Mouse (Mus musculus) E14TG2a.4 (cell line): ENCODE measurements around the gene Chpf2.

Experiments
- H3K27me3 ChIP-seq: 2 replicates; pipeline ENCODE4 v1.6.1; 2014; ENCODE audit warnings: low read length, control low read depth; ENCODE audit not compliant: insufficient read depth
- H3K36me3 ChIP-seq: 2 replicates; pipeline ENCODE4 v1.6.1; 2014; ENCODE audit warnings: low read length, control low read depth; ENCODE audit not compliant: insufficient read depth
- H3K4me1 ChIP-seq: replicated peaks from 2 replicates; pipeline ENCODE4 v1.6.1; 2014; ENCODE audit warnings: low read depth, low read length, control low read depth
- H3K4me3 ChIP-seq: replicated peaks from 2 replicates; pipeline ENCODE4 v1.5.1; 2014; ENCODE audit warnings: mild to moderate bottlenecking, low read length
- H3K9me3 ChIP-seq: 2 replicates; pipeline ENCODE4 v1.6.1; 2014; ENCODE audit warnings: low read length, control low read depth
- CTCF ChIP-seq: conservative IDR thresholded peaks from 2 replicates; pipeline ENCODE4 v1.5.1; 2014; ENCODE audit warnings: low read length
- NANOG ChIP-seq: IDR thresholded peaks from 2 replicates; pipeline ENCODE4 v1.6.1; 2014; ENCODE audit warnings: borderline replicate concordance, low read length, mixed read lengths
- POU5F1 ChIP-seq: IDR thresholded peaks from 2 replicates; pipeline ENCODE4 v1.6.1; 2014; ENCODE audit warnings: low read length, borderline replicate concordance

Gene Chpf2

DNA sequence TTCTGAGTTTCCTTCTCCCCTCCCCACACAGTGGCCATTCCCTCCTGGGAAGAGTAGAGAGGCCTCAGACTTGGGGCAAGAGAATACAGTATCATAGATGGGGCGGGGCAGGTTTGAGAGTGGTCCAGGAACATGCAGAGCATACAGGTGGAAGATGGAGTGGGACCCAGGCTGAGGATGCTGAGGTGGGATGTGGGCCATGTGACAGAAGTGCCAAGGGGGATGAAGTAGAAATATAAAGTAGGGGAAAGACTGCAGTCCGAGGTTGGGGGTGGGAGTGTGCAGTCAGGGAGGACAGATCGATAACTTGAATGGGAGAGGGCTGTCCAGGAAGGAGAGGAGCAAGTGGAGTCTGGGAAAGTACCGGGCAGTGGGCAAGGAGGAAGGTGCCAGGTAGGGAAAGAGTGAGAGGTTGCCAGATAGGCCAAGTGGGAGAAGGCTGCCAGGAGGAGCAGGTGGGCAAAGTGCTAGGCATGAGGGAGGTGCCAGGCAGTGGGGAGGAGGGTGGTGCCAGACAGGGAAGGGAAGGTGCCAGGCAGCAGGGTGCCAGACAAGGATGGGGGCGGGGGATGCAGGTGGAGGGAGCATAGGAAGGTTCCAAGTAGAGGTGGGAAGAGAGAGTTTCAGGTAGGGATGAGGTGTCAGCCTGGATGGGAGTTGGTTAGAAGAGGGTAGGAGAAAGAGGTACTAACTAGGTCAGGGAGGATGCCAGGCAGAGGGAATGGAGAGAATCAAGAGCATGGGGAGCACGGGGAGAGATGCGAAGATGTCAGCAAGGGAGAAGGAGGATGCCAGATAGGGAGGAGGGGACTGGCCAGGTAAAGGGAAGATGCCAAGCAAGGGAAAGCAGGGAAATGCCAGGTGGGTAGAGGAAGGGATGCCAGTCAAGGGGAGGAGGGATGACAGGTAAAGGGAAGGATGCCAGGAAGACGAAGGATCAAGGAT lies 36.8 kb downstream of the Chpf2 start:
- no peak for TF ChIP-seq POU5F1
- no peak for TF ChIP-seq CTCF
- TF ChIP-seq NANOG, result no peak

DNA sequence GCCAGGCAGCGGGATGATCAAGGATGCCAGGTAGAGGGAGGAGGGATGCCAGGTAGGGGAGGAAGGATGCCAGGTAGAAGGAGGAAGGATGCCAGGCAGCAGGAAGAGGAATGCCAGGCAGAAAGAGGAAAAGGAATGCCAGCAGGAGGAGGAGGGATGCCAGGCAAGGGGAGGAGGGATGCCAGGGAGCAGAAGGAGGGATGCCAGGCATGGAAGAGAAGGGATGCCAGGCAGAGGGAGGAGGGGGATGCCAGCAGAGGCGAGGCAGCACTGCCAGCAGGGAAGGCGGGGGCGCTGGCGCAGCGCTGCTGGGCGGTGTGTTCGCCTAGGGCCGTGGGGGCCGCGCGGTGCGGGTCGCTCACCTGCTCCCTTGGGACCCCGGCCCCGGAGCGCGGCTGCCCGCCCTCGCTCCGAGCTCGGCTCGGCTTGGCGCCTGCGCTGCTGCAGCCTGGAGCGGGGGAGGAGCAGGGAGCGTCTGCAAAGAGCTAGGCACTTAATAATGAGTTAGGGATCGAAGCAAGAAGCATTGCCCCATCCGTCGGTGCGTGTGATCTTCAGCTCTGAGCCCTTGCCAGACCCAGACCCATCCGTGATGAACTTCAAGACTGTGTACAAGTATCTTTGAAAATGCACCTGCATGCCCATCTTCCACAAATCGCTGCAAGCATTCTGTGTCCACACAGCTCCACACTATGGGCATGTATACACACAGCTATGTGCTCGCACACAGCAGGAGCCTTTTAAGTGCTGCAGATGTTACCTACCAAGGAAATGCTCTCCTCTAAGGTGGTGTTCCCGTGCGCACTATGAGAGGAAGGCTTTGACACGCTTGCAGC lies 37.7 kb downstream of the Chpf2 start, which contains the start of gene Smarcd3:
TSS of gene Smarcd3 (minus strand) at position 426 of the 836 bp plus-strand sequence.
- H3K9me3 ChIP-seq, result no peaks in the 10 kb centered on the region
- H3K4me1 ChIP-seq, result peaks cover 22% of the 10 kb centered on the region
- no peak for TF ChIP-seq CTCF
- TF ChIP-seq POU5F1, result no peak
- TF ChIP-seq NANOG, result no peak

More for the DNA sequence above, 36.8 kb downstream of the Chpf2 start:
- H3K4me3 ChIP-seq, result peak overlapping the region; percentile 80
- H3K27me3 ChIP-seq, result peaks cover 68% of the 10 kb centered on the region
- no peaks in the 10 kb centered on the region for H3K9me3 ChIP-seq
- H3K36me3 ChIP-seq, result no peaks in the 10 kb centered on the region
- H3K4me1 ChIP-seq, result peaks cover 22% of the 10 kb centered on the region

DNA sequence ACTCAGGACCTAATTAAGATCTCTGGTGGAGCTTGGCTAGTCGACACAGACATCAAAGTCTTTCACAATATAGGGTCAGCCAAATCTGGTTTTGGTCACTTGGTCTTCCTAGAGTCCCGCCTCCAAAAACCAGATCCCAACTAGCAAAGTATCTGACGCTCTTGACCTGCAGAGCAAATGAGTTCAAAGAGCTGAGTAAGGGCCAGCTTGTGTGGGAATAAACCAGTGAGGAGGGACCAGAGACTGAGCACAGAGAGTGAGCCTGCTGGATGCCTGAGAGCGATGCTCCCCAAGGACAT lies 38.2 kb downstream of the Chpf2 start:
- TF ChIP-seq POU5F1, result no peak
- TF ChIP-seq NANOG, result no peak
- no peak for TF ChIP-seq CTCF
- Histone ChIP-seq H3K36me3 (no peaks in the 10 kb centered on the region), H3K4me3 (peak overlapping the region; percentile 80), H3K9me3 (no peaks in the 10 kb centered on the region), H3K4me1 (peaks cover 22% of the 10 kb centered on the region), H3K27me3 (peaks cover 59% of the 10 kb centered on the region)

More for the DNA sequence above, 37.7 kb downstream of the Chpf2 start, which contains the start of gene Smarcd3:
- peak within 1 kb of the TSS; percentile 80 for H3K4me3 ChIP-seq
- H3K27me3 ChIP-seq, result peaks cover 60% of the 10 kb centered on the region
- no peaks in the 10 kb centered on the region for H3K36me3 ChIP-seq

DNA sequence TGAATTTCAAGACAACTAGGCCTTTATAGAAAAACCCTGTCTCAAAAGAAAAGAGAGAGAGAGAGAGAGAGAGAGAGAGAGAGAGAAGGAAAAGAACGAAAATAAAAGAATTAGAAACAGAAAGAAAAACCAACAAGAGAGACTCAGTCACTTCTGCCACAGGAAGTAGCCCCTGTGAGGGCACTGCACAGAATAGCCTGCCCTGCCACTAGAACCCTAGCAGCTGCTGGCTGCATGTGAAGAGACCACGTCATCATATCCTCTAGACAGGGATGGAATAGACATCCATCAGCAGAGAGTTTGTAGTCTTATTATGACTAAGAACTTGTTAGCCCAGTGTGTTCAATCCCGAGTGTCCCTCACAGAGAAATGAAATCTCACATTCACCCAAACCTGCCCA lies 43.2 kb downstream of the Chpf2 start:
- Histone ChIP-seq H3K36me3 (no peaks in the 10 kb centered on the region), H3K4me3 (no peak overlapping the region), H3K4me1 (peaks cover 37% of the 10 kb centered on the region), H3K9me3 (no peaks in the 10 kb centered on the region), H3K27me3 (peaks cover 19% of the 10 kb centered on the region)
- TF ChIP-seq NANOG (no peak), POU5F1 (no peak), CTCF (no peak)

DNA sequence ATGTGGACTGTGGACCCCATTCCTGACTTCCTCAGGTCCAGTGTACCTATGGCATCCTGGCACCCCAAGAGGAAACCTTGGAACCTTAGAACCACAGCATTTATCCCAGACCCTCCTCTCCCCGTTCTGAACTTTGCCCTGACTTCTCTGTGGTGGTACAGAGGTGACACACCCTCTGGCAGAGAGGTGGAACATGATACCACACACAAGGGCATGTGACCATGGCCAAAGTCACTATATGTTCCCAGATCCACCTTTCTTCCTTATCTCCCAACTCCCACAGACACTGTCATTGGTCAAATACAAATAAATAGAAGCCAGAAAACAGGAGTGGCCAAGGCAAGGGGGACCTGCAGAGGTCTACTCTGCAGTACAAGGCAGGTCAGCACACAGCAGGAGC lies 48.6 kb downstream of the Chpf2 start:
- no peaks in the 10 kb centered on the region for H3K9me3 ChIP-seq
- TF ChIP-seq POU5F1 (no peak), NANOG (no peak), CTCF (no peak)
- peaks cover 4% of the 10 kb centered on the region; the same call in 1 of the 2 replicates for H3K27me3 ChIP-seq
- H3K4me1 ChIP-seq, result peaks cover 66% of the 10 kb centered on the region
- H3K36me3 ChIP-seq, result no peaks in the 10 kb centered on the region
- H3K4me3 ChIP-seq, result no peak overlapping the region

DNA sequence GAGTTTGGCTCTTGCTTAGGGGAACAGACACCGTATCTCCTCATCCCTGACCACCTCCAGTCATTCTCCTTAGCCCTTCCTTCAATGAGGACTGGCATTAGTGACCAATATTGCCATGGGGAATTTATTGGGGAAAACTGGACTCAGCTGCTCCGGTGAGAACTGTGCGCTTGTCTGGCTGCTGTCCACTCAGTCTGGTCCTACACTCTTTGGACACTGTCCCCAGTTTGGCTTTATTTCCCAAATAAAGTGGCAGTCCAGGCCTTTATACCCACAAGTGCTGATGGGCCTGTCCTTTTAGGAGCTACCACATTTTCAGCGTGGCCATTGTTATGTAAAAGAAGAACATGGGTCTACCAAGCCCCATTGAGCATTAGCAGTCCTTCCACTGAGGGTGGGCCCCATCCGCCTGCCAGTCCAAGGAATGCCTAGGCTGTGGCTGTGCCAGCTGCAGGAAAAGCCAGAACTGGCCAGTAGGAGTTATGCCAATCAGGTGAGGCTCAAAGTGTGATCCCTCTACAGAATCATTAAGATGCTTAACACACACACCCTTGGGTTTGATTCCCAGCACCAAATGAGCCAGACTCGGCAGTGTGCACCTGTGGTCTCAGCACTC lies 49.1 kb downstream of the Chpf2 start:
- no peaks in the 10 kb centered on the region for H3K9me3 ChIP-seq
- TF ChIP-seq CTCF (no peak), NANOG (no peak), POU5F1 (no peak)
- H3K27me3 ChIP-seq, result no peaks in the 10 kb centered on the region; the same call in 1 of the 2 replicates
- H3K4me1 ChIP-seq, result peaks cover 66% of the 10 kb centered on the region
- no peak overlapping the region for H3K4me3 ChIP-seq
- no peaks in the 10 kb centered on the region for H3K36me3 ChIP-seq

DNA sequence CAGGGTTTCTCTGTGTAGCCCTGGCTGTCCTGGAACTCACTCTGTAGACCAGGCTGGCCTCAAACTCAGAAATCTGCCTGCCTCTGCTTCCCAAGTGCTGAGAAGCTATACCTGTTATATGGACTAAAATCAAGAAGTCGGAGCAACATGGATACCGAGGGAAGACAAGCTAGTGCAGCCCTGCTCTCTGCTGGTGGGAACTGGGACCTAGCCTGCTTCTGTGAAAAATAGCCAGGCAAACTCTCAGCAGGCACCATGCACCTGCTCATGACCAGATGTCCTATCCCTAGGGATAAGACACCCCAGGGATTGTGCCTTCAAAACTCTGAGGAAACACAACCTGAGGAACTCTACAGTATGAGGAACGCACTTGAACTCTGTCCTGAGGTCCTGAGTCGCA lies 50.4 kb downstream of the Chpf2 start:
- TF ChIP-seq POU5F1 (no peak), CTCF (no peak), NANOG (no peak)
- Histone ChIP-seq H3K9me3 (no peaks in the 10 kb centered on the region), H3K36me3 (no peaks in the 10 kb centered on the region), H3K4me1 (peaks cover 64% of the 10 kb centered on the region), H3K27me3 (no peaks in the 10 kb centered on the region), H3K4me3 (no peak overlapping the region)

DNA sequence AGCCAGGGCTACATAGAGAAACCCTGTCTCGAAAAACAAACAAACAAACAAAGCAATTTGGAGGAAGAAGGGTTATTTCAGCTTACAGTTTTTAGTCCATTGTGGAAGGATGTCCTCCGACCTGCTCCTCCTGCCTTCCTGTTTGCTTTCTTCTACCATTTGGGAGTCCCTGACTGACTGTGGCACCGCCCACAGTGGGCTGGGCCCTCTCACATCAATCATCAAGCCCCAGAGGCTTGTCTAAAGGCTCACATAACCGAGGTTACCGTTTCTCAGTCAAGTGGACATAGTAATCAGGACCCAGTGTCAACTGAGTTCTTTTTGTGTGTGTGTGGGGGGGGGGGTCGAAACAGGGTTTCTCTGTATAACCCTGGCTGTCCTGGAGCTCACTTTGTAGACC lies 51.6 kb downstream of the Chpf2 start:
- no peaks in the 10 kb centered on the region for H3K36me3 ChIP-seq
- no peak for TF ChIP-seq POU5F1
- TF ChIP-seq NANOG, result no peak
- TF ChIP-seq CTCF, result no peak
- H3K27me3 ChIP-seq, result no peaks in the 10 kb centered on the region
- H3K4me3 ChIP-seq, result no peak overlapping the region
- peaks cover 56% of the 10 kb centered on the region for H3K4me1 ChIP-seq
- H3K9me3 ChIP-seq, result no peaks in the 10 kb centered on the region
